Mouse (Mus musculus): ENCODE measurements around the gene Pcca. TPM values are rescaled to one million over a fixed set of nuclear protein-coding genes. Genes with fewer than 3 reads are reported as not detected.

Pcca gene
- polyA plus RNA-seq, 1 experiment from 2014 or later, result 34.9 TPM

DNA sequence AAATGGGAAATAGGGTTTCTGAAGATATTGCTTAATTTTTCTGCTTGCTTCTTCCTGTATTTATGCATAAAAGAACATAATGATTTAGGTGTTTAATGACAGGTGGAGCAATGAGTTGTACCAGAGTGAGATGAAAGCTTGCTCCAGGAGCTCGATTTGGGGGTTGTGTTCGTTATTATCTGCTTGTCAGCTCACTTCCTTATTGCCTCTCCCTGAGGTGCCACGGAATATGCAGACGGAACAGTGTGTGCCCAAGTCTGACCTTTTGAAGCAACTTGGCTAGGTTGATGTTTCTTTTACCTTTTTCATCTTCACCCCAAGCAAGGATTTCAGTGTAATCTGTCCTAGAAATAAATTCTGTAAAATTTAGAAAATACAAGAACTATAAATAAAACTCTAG is 187.6 kb downstream of the Pcca start:
- ATAC-seq (ENCODE audit: low FRiP score), result no peak
- H3K36me3 ChIP-seq, result no peaks in the 10 kb centered on the region
- WGBS, result 21% methylated on average over 4 of the region's 4 CpGs
- no peak overlapping the region for H3K4me3 ChIP-seq
- peak overlapping the region; percentile 23; the same call in 1 of the 2 replicates for H3K27ac ChIP-seq
- H3K4me2 ChIP-seq (replicated peaks), result no peak overlapping the region
- no peak overlapping the region for H3K9ac ChIP-seq
- no peaks in the 10 kb centered on the region for H3K9me3 ChIP-seq (replicated peaks)
- peaks cover 17% of the 10 kb centered on the region for H3K4me1 ChIP-seq
- H3K27me3 ChIP-seq, result no peaks in the 10 kb centered on the region

DNA sequence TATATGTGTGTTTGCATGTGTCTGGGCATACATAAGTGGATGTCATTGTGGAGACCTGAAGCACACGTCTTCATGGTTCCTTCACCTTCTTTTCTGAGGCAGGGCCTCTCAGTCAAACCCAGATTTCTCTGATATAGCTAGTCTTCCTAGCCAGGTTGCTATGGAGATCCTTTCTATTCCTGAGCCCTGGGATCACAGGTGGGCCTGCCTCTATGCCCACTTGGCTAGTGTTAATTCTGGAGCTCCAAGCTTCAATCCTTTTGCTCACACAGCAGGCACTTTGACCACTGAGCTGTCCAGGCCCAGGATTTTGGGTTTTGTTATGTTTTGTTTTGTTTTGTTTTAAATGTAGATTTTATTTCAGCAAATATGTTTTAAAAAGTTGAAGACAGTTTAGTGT is 192.3 kb downstream of the Pcca start:
- H3K4me1 ChIP-seq, result peaks cover 10% of the 10 kb centered on the region
- H3K4me2 ChIP-seq (replicated peaks), result no peak overlapping the region
- H3K27me3 ChIP-seq, result no peaks in the 10 kb centered on the region
- no peak overlapping the region for H3K9ac ChIP-seq
- H3K9me3 ChIP-seq (replicated peaks), result no peaks in the 10 kb centered on the region
- H3K4me3 ChIP-seq, result no peak overlapping the region
- no peak for ATAC-seq (ENCODE audit: low FRiP score)
- WGBS, result 90% methylated on average over 1 of the region's 1 CpGs
- H3K36me3 ChIP-seq, result no peaks in the 10 kb centered on the region
- no peak overlapping the region for H3K27ac ChIP-seq

DNA sequence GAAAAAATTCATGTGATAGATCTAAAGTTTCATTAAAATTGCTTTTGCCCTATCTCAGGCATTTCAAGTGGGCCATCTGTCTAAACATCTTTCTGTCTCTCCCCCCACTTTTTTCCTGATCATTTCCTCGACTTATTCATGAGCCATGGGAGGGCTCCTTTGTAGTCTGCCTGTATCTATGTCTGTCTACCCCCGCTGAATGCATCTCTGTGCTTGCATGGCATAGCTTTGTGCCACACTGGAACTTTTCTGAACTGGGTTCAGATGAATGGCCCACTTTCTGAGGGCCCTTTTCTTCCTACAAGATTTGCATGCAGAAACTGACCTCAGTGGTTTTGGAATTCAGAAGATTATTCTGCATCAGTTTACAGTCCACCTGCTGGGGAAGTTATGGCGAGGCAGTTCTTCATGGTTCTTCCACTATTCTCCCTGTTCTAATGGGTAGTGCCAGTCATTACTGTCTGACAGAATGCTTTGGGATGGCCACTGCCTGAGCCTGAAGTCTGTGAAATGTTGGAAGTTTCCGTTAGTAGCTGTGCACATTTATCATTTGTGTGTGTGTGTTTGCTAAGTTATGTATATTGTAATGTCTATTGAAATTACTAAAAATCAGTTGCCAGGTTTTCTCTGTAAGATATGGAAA is 195.4 kb downstream of the Pcca start:
- peak; percentile 54; the same call in 1 of the 2 replicates for ATAC-seq (ENCODE audit: low FRiP score)
- 45% methylated on average over 4 of the region's 4 CpGs for WGBS

GRCm38 (mm10) chr14:122730921-122731551 is 196.9 kb downstream of the Pcca start:
- Histone ChIP-seq H3K4me1 (peaks cover 6% of the 10 kb centered on the region), H3K9ac (no peak overlapping the region), H3K4me3 (no peak overlapping the region), H3K9me3 (replicated peaks) (no peaks in the 10 kb centered on the region), H3K27me3 (no peaks in the 10 kb centered on the region), H3K27ac (no peak overlapping the region), H3K4me2 (replicated peaks) (no peak overlapping the region), H3K36me3 (no peaks in the 10 kb centered on the region)
- 74% methylated on average over 4 of the region's 4 CpGs for WGBS
- no peak for ATAC-seq (ENCODE audit: low FRiP score)

More for the DNA sequence above, 195.4 kb downstream of the Pcca start:
- H3K36me3 ChIP-seq, result no peaks in the 10 kb centered on the region
- H3K9ac ChIP-seq, result no peak overlapping the region
- peaks cover 6% of the 10 kb centered on the region for H3K4me1 ChIP-seq
- H3K27ac ChIP-seq, result no peak overlapping the region
- no peaks in the 10 kb centered on the region for H3K27me3 ChIP-seq
- H3K4me3 ChIP-seq, result no peak overlapping the region
- H3K9me3 ChIP-seq (replicated peaks), result no peaks in the 10 kb centered on the region
- H3K4me2 ChIP-seq (replicated peaks), result no peak overlapping the region

GRCm38 (mm10) chr14:122736806-122737205 is 202.7 kb downstream of the Pcca start:
- no peaks in the 10 kb centered on the region for H3K36me3 ChIP-seq
- no peaks in the 10 kb centered on the region for H3K4me1 ChIP-seq
- no peak overlapping the region for H3K9ac ChIP-seq
- H3K4me2 ChIP-seq (replicated peaks), result no peak overlapping the region
- ATAC-seq (ENCODE audit: low FRiP score), result no peak
- H3K4me3 ChIP-seq, result no peak overlapping the region
- H3K27ac ChIP-seq, result no peak overlapping the region
- H3K27me3 ChIP-seq, result no peaks in the 10 kb centered on the region
- H3K9me3 ChIP-seq (replicated peaks), result no peaks in the 10 kb centered on the region

DNA sequence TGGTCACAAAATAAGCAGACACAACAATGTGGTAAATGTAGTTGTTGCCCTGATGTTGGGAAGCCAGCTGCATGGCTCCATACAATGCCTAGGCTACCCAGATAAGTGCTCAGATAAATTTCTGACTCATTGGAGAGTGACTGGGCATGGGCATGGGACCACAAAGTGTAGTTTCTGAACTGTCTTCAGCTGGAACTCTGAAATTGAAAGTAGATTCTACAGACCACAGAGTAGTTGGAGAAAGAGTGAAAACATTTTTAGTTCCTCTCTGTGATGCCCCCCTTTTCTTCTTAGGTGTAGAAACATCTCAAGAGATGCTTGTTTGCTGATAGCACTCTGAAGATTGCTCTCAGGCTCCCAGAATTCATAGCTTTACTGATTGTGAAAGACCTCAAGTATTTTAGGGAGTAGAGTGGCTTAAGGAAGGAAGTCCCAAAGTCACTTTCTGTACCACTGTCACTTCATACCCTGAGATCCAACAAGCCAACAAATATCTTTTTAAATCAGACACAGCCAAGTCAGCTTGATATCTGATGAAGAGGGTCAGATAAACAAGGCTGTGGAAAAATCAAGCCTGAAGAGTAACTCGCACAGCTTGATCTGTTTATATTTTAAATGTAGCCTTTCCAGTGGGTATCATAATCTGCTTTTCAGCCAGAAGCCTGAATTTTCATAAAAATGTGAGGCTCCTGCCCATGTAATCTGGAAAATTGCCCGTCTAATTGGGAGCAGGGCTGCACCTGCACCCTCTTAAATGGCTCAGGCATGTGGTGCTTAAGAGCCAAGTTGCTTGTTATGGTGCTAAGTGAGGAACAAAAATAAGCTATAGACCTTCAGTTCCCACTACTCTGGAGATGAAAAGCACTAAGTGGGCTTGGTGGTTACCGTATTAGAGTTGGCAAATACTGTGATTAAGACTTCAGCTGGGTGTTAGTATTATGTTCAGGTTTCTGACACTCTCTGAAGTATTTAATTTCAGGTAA is 214.0 kb downstream of the Pcca start:
- Histone ChIP-seq H3K4me2 (replicated peaks) (no peak overlapping the region), H3K4me1 (no peaks in the 10 kb centered on the region), H3K27ac (no peak overlapping the region), H3K27me3 (no peaks in the 10 kb centered on the region), H3K9me3 (replicated peaks) (no peaks in the 10 kb centered on the region), H3K9ac (no peak overlapping the region), H3K4me3 (no peak overlapping the region), H3K36me3 (no peaks in the 10 kb centered on the region)
- 77% methylated on average over 3 of the region's 3 CpGs for WGBS
- ATAC-seq (ENCODE audit: low FRiP score), result no peak

DNA sequence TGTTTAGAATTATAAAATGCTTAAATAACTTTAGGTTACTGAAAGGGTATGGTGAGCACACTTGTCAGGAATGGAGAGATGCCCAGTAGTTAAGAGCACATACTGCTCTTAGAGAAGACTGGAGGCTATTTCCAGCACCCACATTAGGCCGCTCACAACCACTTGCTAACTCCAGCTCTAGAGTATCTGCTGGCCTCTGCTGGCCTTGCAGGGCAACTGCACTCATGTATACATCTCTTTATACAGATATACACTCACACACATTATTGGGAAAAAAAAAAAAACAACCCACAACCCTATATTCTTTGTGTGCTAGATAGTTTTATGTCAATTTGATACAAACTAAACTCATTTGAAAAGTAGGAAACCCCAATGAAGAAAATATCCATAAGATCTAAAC is 217.4 kb downstream of the Pcca start:
- Histone ChIP-seq H3K9me3 (replicated peaks) (no peaks in the 10 kb centered on the region), H3K27me3 (no peaks in the 10 kb centered on the region), H3K36me3 (no peaks in the 10 kb centered on the region), H3K4me3 (no peak overlapping the region), H3K27ac (no peak overlapping the region), H3K9ac (no peak overlapping the region), H3K4me2 (replicated peaks) (no peak overlapping the region), H3K4me1 (no peaks in the 10 kb centered on the region)
- 97% methylated on average over 1 of the region's 1 CpGs for WGBS
- no peak for ATAC-seq (ENCODE audit: low FRiP score)

GRCm38 (mm10) chr14:122753278-122753677 is 219.2 kb downstream of the Pcca start:
- H3K9me3 ChIP-seq (replicated peaks), result no peaks in the 10 kb centered on the region
- no peak overlapping the region for H3K4me3 ChIP-seq
- H3K36me3 ChIP-seq, result no peaks in the 10 kb centered on the region
- no peak overlapping the region for H3K9ac ChIP-seq
- WGBS, result 34% methylated on average over 2 of the region's 2 CpGs
- ATAC-seq (ENCODE audit: low FRiP score), result no peak
- H3K4me2 ChIP-seq (replicated peaks), result no peak overlapping the region
- no peaks in the 10 kb centered on the region for H3K4me1 ChIP-seq
- H3K27me3 ChIP-seq, result no peaks in the 10 kb centered on the region
- H3K27ac ChIP-seq, result no peak overlapping the region

DNA sequence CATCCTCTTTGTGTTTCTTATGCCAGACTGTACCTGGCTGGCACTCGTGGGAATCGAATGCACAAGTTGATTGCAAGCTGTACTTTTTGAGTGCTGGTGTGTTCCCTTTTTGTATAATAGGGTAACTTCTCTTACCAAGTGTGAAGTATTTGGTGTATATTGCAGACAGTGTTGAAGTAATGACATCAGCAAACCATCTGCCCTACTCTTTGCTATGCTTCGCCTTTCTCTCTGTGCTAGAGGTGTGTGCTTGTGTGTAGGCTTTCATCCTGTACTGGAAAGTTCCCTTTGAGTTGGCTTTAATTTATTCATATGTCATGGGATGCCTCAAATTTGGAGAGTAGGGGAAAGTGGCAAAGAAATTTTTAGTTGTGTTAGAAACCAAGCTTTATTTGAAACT is 220.2 kb downstream of the Pcca start:
- no peak for ATAC-seq (ENCODE audit: low FRiP score)
- H3K4me3 ChIP-seq, result no peak overlapping the region
- no peaks in the 10 kb centered on the region for H3K27me3 ChIP-seq

DNA sequence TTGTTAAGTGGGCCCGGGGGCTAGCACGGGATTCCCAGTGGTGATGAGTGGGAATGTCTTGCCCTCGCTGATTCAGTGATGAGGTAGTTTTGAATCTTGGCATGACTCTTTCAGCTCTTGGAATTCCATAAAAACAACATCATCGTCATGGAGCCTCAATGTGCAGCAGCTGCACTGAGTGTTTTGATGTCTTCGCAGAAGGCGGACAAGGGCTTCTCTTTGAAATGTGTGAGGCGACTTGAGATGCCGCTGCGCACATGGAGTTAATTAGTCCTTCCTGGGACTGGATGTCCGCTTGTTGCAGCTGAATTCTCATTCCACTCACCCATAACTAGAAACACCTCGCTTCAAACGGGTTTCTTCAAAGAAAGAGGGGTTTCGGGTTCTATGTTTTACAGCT is 221.4 kb downstream of the Pcca start:
- no peaks in the 10 kb centered on the region for H3K9me3 ChIP-seq (replicated peaks)
- no peaks in the 10 kb centered on the region for H3K4me1 ChIP-seq
- H3K27ac ChIP-seq, result no peak overlapping the region
- no peaks in the 10 kb centered on the region for H3K36me3 ChIP-seq
- no peak for ATAC-seq (ENCODE audit: low FRiP score)
- H3K4me3 ChIP-seq, result no peak overlapping the region
- H3K9ac ChIP-seq, result no peak overlapping the region
- no peaks in the 10 kb centered on the region for H3K27me3 ChIP-seq
- no peak overlapping the region for H3K4me2 ChIP-seq (replicated peaks)
- 61% methylated on average over 13 of the region's 13 CpGs for WGBS

More for the DNA sequence above, 220.2 kb downstream of the Pcca start:
- Histone ChIP-seq H3K36me3 (no peaks in the 10 kb centered on the region), H3K4me1 (no peaks in the 10 kb centered on the region), H3K9ac (no peak overlapping the region), H3K4me2 (replicated peaks) (no peak overlapping the region), H3K27ac (no peak overlapping the region), H3K9me3 (replicated peaks) (no peaks in the 10 kb centered on the region)
- 95% methylated on average over 3 of the region's 3 CpGs for WGBS

DNA sequence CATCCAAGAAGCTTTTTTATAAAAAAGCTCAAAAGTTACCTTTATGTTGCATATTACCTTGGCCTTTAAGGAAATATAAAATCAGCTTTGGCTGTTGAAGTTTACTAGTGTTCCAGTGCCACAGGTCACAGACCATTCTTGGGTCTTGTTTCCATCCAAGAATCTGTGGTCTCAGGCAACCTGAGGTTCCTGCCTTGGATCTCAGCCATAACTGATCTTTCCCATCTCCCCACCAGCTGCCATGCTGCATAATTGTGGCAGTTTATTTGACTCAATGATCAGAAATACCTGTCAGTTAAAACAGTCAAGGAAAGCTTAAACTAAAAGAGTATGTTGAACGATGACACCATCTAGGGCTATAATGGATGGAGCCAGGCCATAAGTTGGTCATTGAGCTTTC is 222.5 kb downstream of the Pcca start:
- no peak for ATAC-seq (ENCODE audit: low FRiP score)
- H3K4me2 ChIP-seq (replicated peaks), result no peak overlapping the region
- no peaks in the 10 kb centered on the region for H3K9me3 ChIP-seq (replicated peaks)
- H3K27me3 ChIP-seq, result no peaks in the 10 kb centered on the region
- no peak overlapping the region for H3K27ac ChIP-seq
- 94% methylated on average over 1 of the region's 1 CpGs for WGBS
- H3K36me3 ChIP-seq, result no peaks in the 10 kb centered on the region
- no peak overlapping the region for H3K4me3 ChIP-seq
- H3K9ac ChIP-seq, result no peak overlapping the region
- no peaks in the 10 kb centered on the region for H3K4me1 ChIP-seq

DNA sequence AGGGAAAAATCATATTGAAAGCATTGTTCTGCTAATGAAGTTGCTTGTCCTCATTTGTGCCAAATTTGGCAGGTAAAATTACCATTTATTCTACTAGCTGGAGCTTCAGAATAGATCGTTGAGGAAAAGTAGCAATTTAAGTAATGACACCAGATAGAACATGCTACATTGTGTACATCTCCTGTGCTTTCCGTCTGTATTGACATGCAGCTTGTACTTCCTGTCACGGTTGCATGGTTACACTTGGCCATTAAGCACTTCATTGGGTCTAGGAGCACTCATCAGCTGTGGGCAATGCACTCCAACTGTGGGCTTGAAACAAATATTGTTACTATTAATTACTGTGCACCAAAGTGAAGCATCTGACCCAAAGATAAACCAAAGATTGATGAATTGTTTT is 225.8 kb downstream of the Pcca start:
- H3K4me3 ChIP-seq, result no peak overlapping the region
- no peaks in the 10 kb centered on the region for H3K9me3 ChIP-seq (replicated peaks)
- H3K27me3 ChIP-seq, result no peaks in the 10 kb centered on the region
- 0 out of 2 replicates have a peak, but pooled peaks cover 3% of the 10 kb centered on the region for H3K4me1 ChIP-seq
- H3K4me2 ChIP-seq (replicated peaks), result no peak overlapping the region
- WGBS, result 64% methylated on average over 3 of the region's 3 CpGs
- ATAC-seq (ENCODE audit: low FRiP score), result no peak
- no peak overlapping the region for H3K27ac ChIP-seq
- H3K9ac ChIP-seq, result no peak overlapping the region
- no peaks in the 10 kb centered on the region for H3K36me3 ChIP-seq
